Mouse (Mus musculus): Measurements from ENCODE around the gene Fgfr2.

DNA sequence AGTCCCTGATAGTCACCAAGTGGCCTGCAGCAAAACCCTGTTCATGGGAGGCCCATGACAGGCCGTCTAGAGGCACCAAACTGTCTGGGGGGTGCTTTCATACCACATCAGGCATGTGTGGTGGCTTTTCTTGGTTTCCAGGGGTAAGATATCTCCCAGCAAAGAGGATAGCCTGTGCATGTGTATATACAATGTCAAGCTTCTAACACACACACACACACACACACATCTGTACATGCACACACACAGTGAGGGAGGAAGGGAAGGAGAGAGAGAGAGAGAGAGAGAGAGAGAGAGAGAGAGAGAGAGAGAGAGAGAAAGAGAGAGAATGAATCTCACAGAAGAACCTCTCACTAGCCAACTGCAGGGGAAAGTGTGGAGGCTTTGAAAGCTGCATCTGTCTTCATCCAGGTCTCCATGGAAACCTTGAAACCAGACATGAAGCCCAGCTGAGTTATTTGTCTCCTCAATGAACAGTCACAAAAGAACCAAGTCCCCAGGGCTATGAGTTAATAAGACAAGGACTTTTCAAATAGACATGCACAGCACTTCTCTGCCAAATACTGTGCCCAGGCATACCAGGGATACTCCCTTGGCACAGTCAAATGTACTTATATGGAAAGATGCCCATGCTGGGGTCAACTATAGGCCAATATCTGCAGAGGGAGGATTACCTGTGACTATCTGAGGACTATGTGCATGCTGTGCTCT is 1110.0 kb downstream of the Fgfr2 start:
- TF ChIP-seq CTCF (IDR thresholded peaks at IDR 0.05; ENCODE audit: control insufficient read depth, insufficient read depth, insufficient replicate concordance, low read depth, low read length) = no peak
- TF ChIP-seq POLR2A (IDR thresholded peaks at IDR 0.05; ENCODE audit: control insufficient read depth, low read depth, low read length) = no peak
